Mouse (Mus musculus) midbrain, embryonic 14.5 days (tissue): ENCODE data around the gene Mlxip. TPM values are rescaled to one million over a fixed set of nuclear protein-coding genes. Genes with fewer than 3 reads are reported as not detected.

Experiments used
- ATAC-seq: fragments of 200-750 bp; cut with Nextera tagmentation; 2 replicates; pipeline ENCODE4 v1.8.0; 2017; ENCODE audit warnings: moderate number of reproducible peaks, moderate library complexity; ENCODE audit not compliant: low FRiP score, low TSS enrichment
- DNase-seq: peaks from one replicate; pipeline ENCODE4 v3.0.0-alpha.2; 2015
- H3K27ac ChIP-seq: fragments of 300-500 bp; sonication (generic); replicated peaks from 2 replicates; pipeline ENCODE4 v1.5.1; 2014; ENCODE audit warnings: mild to moderate bottlenecking, low read depth, low read length, moderate library complexity
- H3K27me3 ChIP-seq: fragments of 300-500 bp; sonication (generic); 2 replicates; pipeline ENCODE4 v1.6.1; 2014; ENCODE audit warnings: low read length, control low read depth, mixed read lengths; ENCODE audit not compliant: control insufficient read depth, insufficient read depth
- H3K36me3 ChIP-seq: fragments of 300-500 bp; sonication (generic); 2 replicates; pipeline ENCODE4 v1.6.1; 2014; ENCODE audit warnings: low read length, control low read depth; ENCODE audit not compliant: control insufficient read depth, insufficient read depth
- H3K4me1 ChIP-seq: fragments of 300-500 bp; sonication (generic); 2 replicates; pipeline ENCODE4 v1.6.1; 2014; ENCODE audit warnings: mild to moderate bottlenecking, antibody characterized with exemption, low read length, control low read depth; ENCODE audit not compliant: control insufficient read depth, insufficient read depth
- H3K4me2 ChIP-seq: fragments of 300-500 bp; sonication (generic); 2 replicates; pipeline ENCODE4 v1.6.1; 2014; ENCODE audit warnings: mild to moderate bottlenecking, low read length, moderate library complexity
- H3K4me3 ChIP-seq: fragments of 300-500 bp; sonication (generic); replicated peaks from 2 replicates; pipeline ENCODE4 v1.5.1; 2014; ENCODE audit warnings: low read depth, low read length
- H3K9ac ChIP-seq: fragments of 300-500 bp; sonication (generic); replicated peaks from 2 replicates; pipeline ENCODE4 v1.6.1; 2014; ENCODE audit warnings: mild to moderate bottlenecking, low read length, moderate library complexity
- H3K9me3 ChIP-seq: fragments of 300-500 bp; sonication (generic); 2 replicates; pipeline ENCODE4 v1.6.1; 2016; ENCODE audit warnings: low read length, control low read depth, mixed read lengths; ENCODE audit not compliant: control insufficient read depth
- WGBS: fragments of 180-500 bp; shearing (Covaris S2); extraction: QIAGEN DNeasy Blood & Tissue Kit; methylation state at CpG from one replicate; pipeline ENCODE4 v1.1.7; 2014; 5-methylcytosine and 5-hydroxymethylcytosine counted together
- polyA plus RNA-seq: library from polyadenylated mRNA; unstranded; fragments of >200 nt; fragmentation: Nextera tagmentation; extraction: Ambion mirVana; gene quantifications from 2 replicates; pipeline ENCODE4 v1.2.1, GENCODE M21; 2014

Mlxip gene
- polyA plus RNA-seq, 1 experiment from 2014 or later = 23.0 TPM

GRCm38 (mm10) chr5:123377120-123377955 is 17.3 kb upstream of the Mlxip start:
- Histone ChIP-seq H3K4me1 (no peaks in the 10 kb centered on the region), H3K4me2 (no peak overlapping the region), H3K27me3 (no peaks in the 10 kb centered on the region), H3K36me3 (peaks cover 25% of the 10 kb centered on the region), H3K9ac (no peak overlapping the region), H3K9me3 (no peaks in the 10 kb centered on the region), H3K4me3 (no peak overlapping the region), H3K27ac (no peak overlapping the region)
- ATAC-seq = no peak; the same call in 1 of the 2 replicates
- peak; percentile 80 for DNase-seq
- WGBS = 68% methylated on average over 15 of the region's 15 CpGs

- Histone ChIP-seq H3K9ac (no peak overlapping the region), H3K27ac (no peak overlapping the region), H3K36me3 (peaks cover 11% of the 10 kb centered on the region), H3K4me3 (no peak overlapping the region), H3K4me2 (no peak overlapping the region), H3K9me3 (no peaks in the 10 kb centered on the region), H3K27me3 (no peaks in the 10 kb centered on the region), H3K4me1 (no peaks in the 10 kb centered on the region)
- ATAC-seq (no peak), DNase-seq (no peak)
- WGBS = 87% methylated on average over 9 of the region's 9 CpGs
These were observed 15.9 kb upstream of the Mlxip start for GRCm38 (mm10) chr5:123378712-123379111.

- WGBS = 82% methylated on average over 5 of the region's 5 CpGs
- Histone ChIP-seq H3K9ac (no peak overlapping the region), H3K9me3 (no peaks in the 10 kb centered on the region), H3K27me3 (no peaks in the 10 kb centered on the region), H3K4me2 (no peak overlapping the region), H3K27ac (no peak overlapping the region), H3K36me3 (peaks cover 5% of the 10 kb centered on the region; the same call in 1 of the 2 replicates), H3K4me1 (no peaks in the 10 kb centered on the region), H3K4me3 (no peak overlapping the region)
- ATAC-seq = no peak
- no peak for DNase-seq
These were observed 15.1 kb upstream of the Mlxip start for GRCm38 (mm10) chr5:123379504-123379931.

- no peak overlapping the region for H3K9ac ChIP-seq
- H3K27me3 ChIP-seq = no peaks in the 10 kb centered on the region
- no peak overlapping the region for H3K27ac ChIP-seq
- H3K4me1 ChIP-seq = no peaks in the 10 kb centered on the region
- DNase-seq (peak; percentile 27), ATAC-seq (no peak)
- H3K9me3 ChIP-seq = no peaks in the 10 kb centered on the region
- H3K36me3 ChIP-seq = no peaks in the 10 kb centered on the region
- WGBS = 39% methylated on average over 20 of the region's 20 CpGs
- no peak overlapping the region for H3K4me3 ChIP-seq
- H3K4me2 ChIP-seq = no peak overlapping the region
These were observed 12.6 kb upstream of the Mlxip start for GRCm38 (mm10) chr5:123381968-123382367.

GRCm38 (mm10) chr5:123382686-123383085 is 11.9 kb upstream of the Mlxip start:
- 83% methylated on average over 8 of the region's 8 CpGs for WGBS
- Histone ChIP-seq H3K36me3 (no peaks in the 10 kb centered on the region), H3K9me3 (no peaks in the 10 kb centered on the region), H3K9ac (no peak overlapping the region), H3K4me2 (no peak overlapping the region), H3K4me3 (no peak overlapping the region), H3K27me3 (no peaks in the 10 kb centered on the region), H3K4me1 (no peaks in the 10 kb centered on the region), H3K27ac (no peak overlapping the region)
- ATAC-seq (no peak), DNase-seq (no peak)

GRCm38 (mm10) chr5:123388452-123388851 is 6.1 kb upstream of the Mlxip start:
- no peaks in the 10 kb centered on the region for H3K27me3 ChIP-seq
- 19% methylated on average over 3 of the region's 3 CpGs for WGBS
- no peak overlapping the region for H3K4me2 ChIP-seq
- H3K9me3 ChIP-seq = no peaks in the 10 kb centered on the region
- no peak overlapping the region for H3K27ac ChIP-seq
- no peak overlapping the region for H3K9ac ChIP-seq
- DNase-seq = no peak
- no peak for ATAC-seq
- H3K4me3 ChIP-seq = no peak overlapping the region
- H3K4me1 ChIP-seq = peaks cover 5% of the 10 kb centered on the region
- no peaks in the 10 kb centered on the region for H3K36me3 ChIP-seq

- H3K4me2 ChIP-seq = peak overlapping the region; percentile 66
- H3K27ac ChIP-seq = no peak overlapping the region
- ATAC-seq = no peak
- no peaks in the 10 kb centered on the region for H3K9me3 ChIP-seq
- WGBS = 2% methylated on average over 15 of the region's 17 CpGs
- H3K36me3 ChIP-seq = no peaks in the 10 kb centered on the region
- peak; percentile 36 for DNase-seq
- H3K4me3 ChIP-seq = peak overlapping the region; percentile 38
- peak overlapping the region; percentile 34; the same call in 1 of the 2 replicates for H3K9ac ChIP-seq
- H3K27me3 ChIP-seq = no peaks in the 10 kb centered on the region
- H3K4me1 ChIP-seq = peaks cover 6% of the 10 kb centered on the region
These were observed 3.8 kb upstream of the Mlxip start for GRCm38 (mm10) chr5:123390536-123391441.

- WGBS = 5% methylated on average over 5 of the region's 5 CpGs
- Histone ChIP-seq H3K9me3 (no peaks in the 10 kb centered on the region), H3K27ac (no peak overlapping the region), H3K4me3 (peak overlapping the region; percentile 38), H3K4me2 (peak overlapping the region; percentile 66), H3K36me3 (no peaks in the 10 kb centered on the region), H3K27me3 (no peaks in the 10 kb centered on the region), H3K4me1 (peaks cover 12% of the 10 kb centered on the region), H3K9ac (peak overlapping the region; percentile 34; the same call in 1 of the 2 replicates)
- DNase-seq (peak; percentile 85), ATAC-seq (no peak)
These were observed 3.2 kb upstream of the Mlxip start for GRCm38 (mm10) chr5:123391442-123391809.
